Comparison of ENCODE assay signal across 9 mouse cellular contexts in the genomic region with DNA sequence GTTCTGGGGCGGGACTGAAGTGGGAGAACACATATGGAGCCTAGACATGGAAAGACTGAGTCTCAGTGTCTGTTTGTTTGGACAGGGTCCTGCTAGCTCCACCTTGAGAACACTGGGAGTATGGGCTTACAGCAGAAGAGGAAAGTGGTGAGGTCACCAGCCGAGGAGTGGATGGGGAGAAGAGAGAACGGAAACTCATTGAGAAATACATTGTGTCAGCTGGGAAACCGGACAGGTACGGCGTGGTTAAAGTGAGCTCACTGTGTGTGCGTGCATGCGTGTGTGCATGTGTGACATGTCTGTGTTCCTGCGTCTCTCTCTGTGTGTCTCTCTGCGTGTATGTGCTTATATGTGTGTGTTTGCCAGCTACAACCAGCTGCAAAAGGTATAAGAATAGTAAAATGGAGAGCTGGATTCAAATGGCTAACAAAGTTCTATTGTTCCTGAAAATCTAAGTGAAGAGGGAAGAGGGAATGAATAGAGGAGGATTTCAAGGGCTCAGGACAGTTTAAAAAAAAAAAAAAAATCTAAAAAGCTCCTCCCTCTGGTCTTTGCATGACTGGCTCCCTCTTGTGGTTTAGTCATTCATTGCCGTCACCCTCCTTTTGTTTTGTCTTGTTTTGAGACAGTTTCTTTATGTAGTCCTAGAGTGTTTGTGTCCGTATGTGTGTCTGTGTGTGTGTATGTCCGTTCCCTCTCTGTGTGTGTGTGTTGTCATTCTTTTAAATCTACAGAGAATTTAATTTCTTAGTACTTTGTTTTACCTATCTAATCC. TPM values are rescaled to one million over a fixed set of nuclear protein-coding genes. Genes with fewer than 3 reads are reported as not detected.
A peak's percentile ranks its signal among the peaks of the same experiment; 100 is the strongest.
DNase-seq lines count a peak whose midpoint lies in the region; ATAC-seq and TF ChIP-seq lines count a peak whose summit lies in the region.
"Had no signal": no experiment of that assay in that cellular context is flagged by ENCODE, and none has a peak within 500 bp of the region (broad histone marks: within the 10 kb centered on the region; RNA-seq: fewer than 3 reads in every experiment).

No protein-coding gene starts in this region.

- no peak overlapping the region for H3K9ac ChIP-seq in intestine, embryonic 14.5 days (ENCODE audit: low read length)
- no peak overlapping the region for H3K9ac ChIP-seq in intestine, embryonic 15.5 days
- no peak overlapping the region for H3K9ac ChIP-seq in ES-Bruce4 (ENCODE audit: low read depth, poor library complexity, severe bottlenecking)
- no peak overlapping the region for H3K9ac ChIP-seq in forebrain, embryonic 15.5 days (replicated peaks)
- H3K9ac ChIP-seq in midbrain, embryonic 14.5 days (replicated peaks; ENCODE audit: low read length) = no peak overlapping the region
- H3K9ac ChIP-seq: embryonic facial prominence, embryonic 12.5 days had no signal

- H3K4me2 ChIP-seq in intestine, embryonic 14.5 days (ENCODE audit: low read length) = no peak overlapping the region
- no peak overlapping the region for H3K4me2 ChIP-seq in intestine, embryonic 15.5 days (replicated peaks)
- H3K4me2 ChIP-seq in forebrain, embryonic 15.5 days (replicated peaks) = no peak overlapping the region
- no peak overlapping the region for H3K4me2 ChIP-seq in midbrain, embryonic 14.5 days (ENCODE audit: low read length)
- H3K4me2 ChIP-seq: embryonic facial prominence, embryonic 12.5 days had no signal

- no peak for ATAC-seq in intestine, embryonic 14.5 days (replicated peaks; ENCODE audit: low FRiP score, low TSS enrichment, low read depth)
- no peak for ATAC-seq in intestine, embryonic 15.5 days
- peak; percentile 51; the same call in 1 of the 2 replicates for ATAC-seq in forebrain, embryonic 15.5 days (replicated peaks)
- ATAC-seq in midbrain, embryonic 14.5 days (ENCODE audit: low FRiP score, low TSS enrichment) = no peak

- no peak for TF ChIP-seq POLR2A in ES-Bruce4 (IDR thresholded peaks at IDR 0.05; ENCODE audit: insufficient read depth, low read length)

- no peak for TF ChIP-seq CTCF in ES-Bruce4 (IDR thresholded peaks at IDR 0.05; ENCODE audit: low read depth, low read length)

- H3K4me3 ChIP-seq in intestine, embryonic 14.5 days (ENCODE audit: low read depth, low read length) = no peak overlapping the region
- no peak overlapping the region for H3K4me3 ChIP-seq in intestine, embryonic 15.5 days (replicated peaks)
- H3K4me3 ChIP-seq in ES-Bruce4 (ENCODE audit: low read depth, low read length) = 0 out of 2 replicates have a peak overlapping the region, but pooled peaks have one; percentile 1
- no peak overlapping the region for H3K4me3 ChIP-seq in forebrain, embryonic 15.5 days
- H3K4me3 ChIP-seq in midbrain, embryonic 14.5 days (replicated peaks; ENCODE audit: low read depth, low read length) = no peak overlapping the region
- H3K4me3 ChIP-seq: embryonic facial prominence, embryonic 12.5 days had no signal

- H3K27ac ChIP-seq in intestine, embryonic 14.5 days (ENCODE audit: low read depth) = no peak overlapping the region
- H3K27ac ChIP-seq in intestine, embryonic 15.5 days = no peak overlapping the region
- no peak overlapping the region for H3K27ac ChIP-seq in ES-Bruce4 (ENCODE audit: insufficient read depth, low read length)
- H3K27ac ChIP-seq in forebrain, embryonic 15.5 days (replicated peaks) = no peak overlapping the region
- no peak overlapping the region for H3K27ac ChIP-seq in midbrain, embryonic 14.5 days (replicated peaks; ENCODE audit: low read depth, low read length)
- H3K27ac ChIP-seq: embryonic facial prominence, embryonic 12.5 days had no signal

- no peaks in the 10 kb centered on the region for H3K4me1 ChIP-seq in intestine, embryonic 14.5 days (replicated peaks; ENCODE audit: control insufficient read depth, insufficient read depth, low read length)
- no peaks in the 10 kb centered on the region for H3K4me1 ChIP-seq in intestine, embryonic 15.5 days (replicated peaks)
- peaks cover 2% of the 10 kb centered on the region for H3K4me1 ChIP-seq in ES-Bruce4 (ENCODE audit: control insufficient read depth, insufficient read depth, low read length)
- H3K4me1 ChIP-seq in forebrain, embryonic 15.5 days = no peaks in the 10 kb centered on the region
- H3K4me1 ChIP-seq in midbrain, embryonic 14.5 days (ENCODE audit: control insufficient read depth, insufficient read depth, low read length) = no peaks in the 10 kb centered on the region
- H3K4me1 ChIP-seq: embryonic facial prominence, embryonic 12.5 days had no signal

- TF ChIP-seq EP300 in ES-Bruce4 (IDR thresholded peaks at IDR 0.05; ENCODE audit: insufficient read depth, low read depth, low read length) = no peak

- H3K27me3 ChIP-seq in intestine, embryonic 14.5 days (replicated peaks; ENCODE audit: control insufficient read depth, insufficient read depth, low read length) = no peaks in the 10 kb centered on the region
- no peaks in the 10 kb centered on the region for H3K27me3 ChIP-seq in intestine, embryonic 15.5 days (replicated peaks)
- no peaks in the 10 kb centered on the region for H3K27me3 ChIP-seq in ES-Bruce4 (ENCODE audit: control insufficient read depth, insufficient read depth, low read length, poor library complexity, severe bottlenecking)
- no peaks in the 10 kb centered on the region for H3K27me3 ChIP-seq in forebrain, embryonic 15.5 days
- no peaks in the 10 kb centered on the region for H3K27me3 ChIP-seq in midbrain, embryonic 14.5 days (ENCODE audit: control insufficient read depth, insufficient read depth, low read length)
- H3K27me3 ChIP-seq: embryonic facial prominence, embryonic 12.5 days had no signal

- 58% methylated on average over 13 of the region's 13 CpGs for WGBS in intestine, embryonic 14.5 days
- 59% methylated on average over 13 of the region's 13 CpGs for WGBS in intestine, embryonic 15.5 days
- WGBS in forebrain, embryonic 15.5 days = 62% methylated on average over 13 of the region's 13 CpGs
- 61% methylated on average over 13 of the region's 13 CpGs for WGBS in midbrain, embryonic 14.5 days

- no peaks in the 10 kb centered on the region for H3K36me3 ChIP-seq in intestine, embryonic 14.5 days (ENCODE audit: control insufficient read depth, insufficient read depth, low read length)
- no peaks in the 10 kb centered on the region for H3K36me3 ChIP-seq in intestine, embryonic 15.5 days
- no peaks in the 10 kb centered on the region for H3K36me3 ChIP-seq in ES-Bruce4 (ENCODE audit: control insufficient read depth, insufficient read depth, low read length, poor library complexity, severe bottlenecking)
- H3K36me3 ChIP-seq in forebrain, embryonic 15.5 days = no peaks in the 10 kb centered on the region
- H3K36me3 ChIP-seq in midbrain, embryonic 14.5 days (ENCODE audit: control insufficient read depth, insufficient read depth, low read length) = no peaks in the 10 kb centered on the region
- H3K36me3 ChIP-seq: embryonic facial prominence, embryonic 12.5 days had no signal

- no peaks in the 10 kb centered on the region for H3K9me3 ChIP-seq in intestine, embryonic 14.5 days (ENCODE audit: control insufficient read depth, low read length)
- no peaks in the 10 kb centered on the region for H3K9me3 ChIP-seq in intestine, embryonic 15.5 days
- no peaks in the 10 kb centered on the region for H3K9me3 ChIP-seq in ES-Bruce4 (replicated peaks; ENCODE audit: control insufficient read depth, insufficient read depth, low read length, poor library complexity, severe bottlenecking)
- H3K9me3 ChIP-seq in forebrain, embryonic 15.5 days = no peaks in the 10 kb centered on the region
- no peaks in the 10 kb centered on the region for H3K9me3 ChIP-seq in midbrain, embryonic 14.5 days (ENCODE audit: control insufficient read depth, low read length)
- H3K9me3 ChIP-seq: embryonic facial prominence, embryonic 12.5 days had no signal

- peak; percentile 65 for DNase-seq in intestine, embryonic 14.5 days (ENCODE audit: low spot score)
- DNase-seq in cerebellum, adult 18-20 months = peak; percentile 67 to 71
- peak; percentile 50 to 57 for DNase-seq in layer of hippocampus, postnatal 10 days (ENCODE audit: low spot score in 2 of 2)
- DNase-seq in midbrain, embryonic 14.5 days = peak; percentile 82
- DNase-seq in thymus, postnatal 36 days = peak; percentile 24 to 45

RNA-seq across cellular contexts. Expression of gene Ak4, which starts 52.0 kb away (rescaled TPM):
- 9.5 and 11.1 TPM in 2 replicates for polyA plus RNA-seq in intestine, embryonic 14.5 days (2014; fragmentation: Nextera tagmentation; extraction: Ambion mirVana)
- 19.4 and 25.1 TPM in 2 replicates for polyA plus RNA-seq in intestine, embryonic 15.5 days (2015; fragmentation: Nextera tagmentation; extraction: Ambion mirVana)
- 61.4 and 62.7 TPM in 2 replicates for polyA plus RNA-seq in ES-Bruce4 (2011; ENCODE audit: insufficient read depth, insufficient read length, low read depth, missing spikeins)
- 9.0 and 10.9 TPM in 2 replicates for polyA plus RNA-seq in forebrain, embryonic 15.5 days (2015; fragmentation: Nextera tagmentation; extraction: Ambion mirVana)
- 10 to 100 TPM; 41.8 to 47.5 TPM for total RNA-seq in layer of hippocampus, postnatal 10 days (2021)
- 3.9 and 4.3 TPM in 2 replicates for polyA plus RNA-seq in midbrain, embryonic 14.5 days (2014; fragmentation: Nextera tagmentation; extraction: Ambion mirVana)
